Mouse (Mus musculus) central nervous system, embryonic 14 days (tissue): ENCODE measurements around the gene Dusp6. TPM values are rescaled to one million over a fixed set of nuclear protein-coding genes. Genes with fewer than 3 reads are reported as not detected.

ENCODE experiments used
- polyA plus RNA-seq: library from polyadenylated mRNA; depleted of rRNA; stranded (reverse); fragments of >200 nt; gene quantifications from 2 replicates; pipeline ENCODE4 v1.2.3, GENCODE M21; 2012; rRNA removed

Dusp6 gene
- polyA plus RNA-seq, result 26.5 and 33.4 TPM in 2 replicates

GRCm38 (mm10) chr10:99262867-99263379 lies at the start of gene Dusp6:
Gene Dusp6, plus strand, starts transcription at chr10:99263231.

Other genes starting within 250 kb of the Dusp6 start
- 25.7 and 33.2 TPM in 2 replicates for gene Poc1b, start 156.2 kb upstream of the Dusp6 start, polyA plus RNA-seq
- 1.6 and 2.0 TPM in 2 replicates for gene Galnt4, start 155.1 kb upstream of the Dusp6 start, polyA plus RNA-seq
- gene Phxr2, start 136.9 kb upstream of the Dusp6 start, polyA plus RNA-seq, result not detected in 2 replicates